Mouse (Mus musculus) heart, adult 2 months (tissue): ENCODE results near the gene Cmtm8. TPM values are rescaled to one million over a fixed set of nuclear protein-coding genes. Genes with fewer than 3 reads are reported as not detected.

Experiments
- DNase-seq, 2 experiments: peaks; one replicate each; pipeline ENCODE4 v3.0.0; 2021
- H3K27ac ChIP-seq: fragments of 200-600 bp; 2 replicates; pipeline ENCODE4 v1.8.1; 2022
- H3K27me3 ChIP-seq: fragments of 200-500 bp; 2 replicates; pipeline ENCODE4 v1.6.1; 2012; ENCODE audit warnings: mild to moderate bottlenecking, low read length, inconsistent platforms, mixed read lengths; ENCODE audit not compliant: control insufficient read depth, insufficient read depth
- H3K36me3 ChIP-seq: fragments of 200-500 bp; 2 replicates; pipeline ENCODE4 v1.6.1; 2012; ENCODE audit warnings: low read length, inconsistent platforms; ENCODE audit not compliant: control insufficient read depth, insufficient read depth
- H3K4me1 ChIP-seq: fragments of 200-500 bp; 2 replicates; pipeline ENCODE4 v1.6.1; 2011; ENCODE audit warnings: low read length; ENCODE audit not compliant: control insufficient read depth, insufficient read depth
- H3K4me3 ChIP-seq: fragments of 200-600 bp; 2 replicates; pipeline ENCODE4 v1.8.1; 2022
- H3K79me2 ChIP-seq: fragments of 200-500 bp; replicated peaks from 2 replicates; pipeline ENCODE4 v1.6.1; 2012; ENCODE audit warnings: mild to moderate bottlenecking, inconsistent platforms, low read length, moderate library complexity, mixed read lengths; ENCODE audit not compliant: control insufficient read depth, insufficient read depth
- H3K9ac ChIP-seq: fragments of 200-500 bp; 2 replicates; pipeline ENCODE4 v1.6.1; 2012; ENCODE audit warnings: low read depth, mild to moderate bottlenecking, control low read depth, inconsistent platforms, low read length, mixed read lengths
- CTCF ChIP-seq: fragments of 200-600 bp; IDR thresholded peaks from 2 replicates; pipeline ENCODE4 v1.8.1; 2022; ENCODE audit warnings: antibody characterized with exemption, mild to moderate bottlenecking, moderate library complexity
- EP300 ChIP-seq: fragments of 200-500 bp; IDR thresholded peaks from 2 replicates; pipeline ENCODE4 v1.6.1; 2011; ENCODE audit warnings: low read depth, low read length, control low read depth; ENCODE audit not compliant: insufficient read depth
- POLR2A ChIP-seq: fragments of 200-500 bp; IDR thresholded peaks from 2 replicates; pipeline ENCODE4 v1.6.1; 2011; ENCODE audit warnings: mild to moderate bottlenecking, low read depth, low read length, control low read depth; ENCODE audit not compliant: insufficient read depth
- WGBS: fragments of 180-500 bp; shearing (Covaris S2); methylation state at CpG from one replicate; pipeline ENCODE4 v1.1.7; 2018; 5-methylcytosine and 5-hydroxymethylcytosine counted together
- intact Hi-C: fragments of 180-260 bp; cut with DNase I; formaldehyde crosslinking; loops from one replicate; pipeline ENCODE4 v1.15.1; 2025
- polyA plus RNA-seq: library from polyadenylated mRNA; depleted of rRNA; stranded (reverse); fragments of >200 nt; gene quantifications from 2 replicates; pipeline ENCODE4 v1.2.3, GENCODE M21; 2012
- total RNA-seq, 2 experiments: library from RNA; stranded (reverse); gene quantifications; 2 replicates each; pipeline ENCODE4 v1.2.3; 2021

The Cmtm8 gene
- total and polyA plus RNA-seq, 3 experiments = 11.5 to 28.7 (median 11.9) TPM

DNA sequence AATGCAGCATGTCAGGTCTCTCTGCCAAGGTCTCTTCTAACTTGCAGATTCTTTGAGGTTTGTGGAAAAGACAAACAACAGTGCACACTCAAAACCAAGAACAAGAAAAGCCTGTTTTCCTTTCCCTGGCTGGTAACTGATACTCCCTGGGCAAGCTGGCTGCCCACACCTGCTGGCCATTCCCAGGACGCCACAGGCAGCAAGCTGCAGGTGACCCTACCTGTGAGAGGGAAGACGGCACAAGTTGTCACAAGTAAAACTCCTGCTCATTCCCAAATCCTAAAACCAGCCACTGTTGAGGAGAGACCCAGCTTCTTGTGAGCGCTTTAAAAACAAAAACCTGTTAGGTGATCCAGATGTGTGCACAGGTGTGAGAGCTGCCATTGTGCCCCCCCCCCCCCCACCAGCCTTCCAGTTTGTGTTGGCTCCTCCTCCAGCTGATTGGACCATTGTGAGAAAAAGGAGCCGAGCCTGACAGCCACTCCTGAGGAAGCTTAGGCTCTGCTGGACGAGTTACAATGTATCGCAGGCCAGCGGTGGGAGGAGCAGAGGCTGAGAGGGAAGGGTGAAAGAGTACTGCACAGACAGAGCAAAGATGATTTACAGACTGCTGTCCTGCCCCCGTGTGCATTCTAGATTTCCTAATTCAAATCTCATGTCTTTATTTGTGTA, 42.2 kb upstream of the Cmtm8 start:
- H3K9ac ChIP-seq = no peak overlapping the region
- no peak overlapping the region for H3K4me3 ChIP-seq
- H3K27me3 ChIP-seq = no peaks in the 10 kb centered on the region
- H3K36me3 ChIP-seq = no peaks in the 10 kb centered on the region
- H3K27ac ChIP-seq = no peak overlapping the region
- no peaks in the 10 kb centered on the region for H3K4me1 ChIP-seq
- TF ChIP-seq CTCF (no peak), POLR2A (no peak), EP300 (no peak)
- intact Hi-C loops = loop anchor here (5.0 kb wide), 1 partner anchor 69 kb away; no protein-coding TSS in a partner anchor
- WGBS = 34% methylated on average over 8 of the region's 8 CpGs
- DNase-seq = no peak
- no peaks in the 10 kb centered on the region for H3K79me2 ChIP-seq

DNA sequence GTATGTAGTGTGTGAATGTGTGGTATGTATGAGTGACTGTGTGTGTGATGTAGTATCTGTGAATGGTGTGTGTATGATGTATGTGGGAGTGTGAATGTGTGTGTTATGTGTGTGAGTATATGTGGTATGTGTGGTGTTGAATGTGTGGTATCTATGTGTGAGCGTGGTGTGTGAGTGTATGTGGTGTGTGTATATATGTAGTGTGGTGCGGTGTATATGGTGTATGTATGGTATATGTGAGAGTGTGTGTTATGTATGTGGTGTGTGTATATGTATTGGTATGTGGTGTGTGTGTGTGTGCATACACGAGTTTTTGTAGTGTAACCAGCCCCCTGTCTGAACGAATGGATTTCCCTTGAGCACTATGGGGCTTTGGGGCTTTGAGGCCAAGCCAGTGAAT, 41.6 kb upstream of the Cmtm8 start:
- TF ChIP-seq CTCF (no peak), EP300 (no peak), POLR2A (no peak)
- Histone ChIP-seq H3K36me3 (no peaks in the 10 kb centered on the region), H3K27ac (no peak overlapping the region), H3K9ac (no peak overlapping the region), H3K4me3 (no peak overlapping the region), H3K27me3 (no peaks in the 10 kb centered on the region), H3K79me2 (no peaks in the 10 kb centered on the region), H3K4me1 (no peaks in the 10 kb centered on the region)
- no peak for DNase-seq
- 77% methylated on average over 4 of the region's 4 CpGs for WGBS
- intact Hi-C loops = loop anchor here (5.0 kb wide), 1 partner anchor 68 kb away; no protein-coding TSS in a partner anchor

DNA sequence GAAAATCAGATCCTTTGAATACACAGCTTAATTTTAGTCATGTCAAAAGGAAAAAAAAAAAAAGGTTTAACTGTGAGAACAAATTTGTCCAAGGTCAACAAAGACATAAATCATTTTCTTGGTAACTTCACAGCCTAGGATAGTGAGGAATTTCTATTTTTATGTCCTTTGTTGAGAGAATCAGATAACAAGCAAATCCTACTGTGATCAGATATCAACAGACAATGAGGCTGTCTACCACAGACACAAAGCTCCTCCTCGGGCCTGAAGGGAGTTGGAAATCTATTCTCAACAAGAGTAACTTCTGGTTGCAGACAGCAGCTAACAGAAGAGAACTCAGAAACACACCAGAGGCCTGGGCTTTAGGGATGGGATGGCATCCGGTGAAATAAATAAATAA, 38.0 kb upstream of the Cmtm8 start:
- H3K27me3 ChIP-seq = no peaks in the 10 kb centered on the region
- H3K4me1 ChIP-seq = no peaks in the 10 kb centered on the region
- H3K4me3 ChIP-seq = no peak overlapping the region
- no peak for DNase-seq
- H3K36me3 ChIP-seq = no peaks in the 10 kb centered on the region
- no peak overlapping the region for H3K9ac ChIP-seq
- 52% methylated on average over 2 of the region's 2 CpGs for WGBS
- TF ChIP-seq POLR2A (no peak), EP300 (no peak)
- H3K79me2 ChIP-seq = no peaks in the 10 kb centered on the region
- intact Hi-C loops = no loop called here
- H3K27ac ChIP-seq = no peak overlapping the region

DNA sequence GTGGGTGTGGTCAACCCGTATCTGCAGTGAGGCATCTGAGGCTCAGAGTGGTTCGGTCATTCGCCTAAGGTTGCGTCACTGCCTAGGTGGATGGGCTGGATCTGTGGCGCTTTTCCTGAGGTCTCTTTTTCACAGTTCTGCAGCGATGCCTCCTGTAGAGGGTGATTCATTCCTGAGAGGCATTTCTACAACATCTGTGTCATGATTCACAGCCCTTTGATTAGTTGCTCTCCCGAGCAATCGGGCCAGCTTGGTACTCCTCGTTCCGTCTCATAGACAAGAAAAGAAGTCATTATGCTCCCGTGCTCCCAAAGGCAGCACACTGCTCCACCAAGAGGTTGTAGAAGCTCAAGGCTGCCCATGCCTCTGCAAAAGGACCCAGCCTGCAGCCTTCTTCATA, 11.4 kb upstream of the Cmtm8 start:
- peaks cover 1% of the 10 kb centered on the region for H3K4me1 ChIP-seq
- H3K36me3 ChIP-seq = no peaks in the 10 kb centered on the region
- no peak for TF ChIP-seq POLR2A
- TF ChIP-seq CTCF = peak; percentile 56
- intact Hi-C loops = no loop called here
- H3K27ac ChIP-seq = no peak overlapping the region
- H3K4me3 ChIP-seq = no peak overlapping the region
- 46% methylated on average over 11 of the region's 11 CpGs for WGBS
- H3K9ac ChIP-seq = no peak overlapping the region
- no peak for DNase-seq
- no peaks in the 10 kb centered on the region for H3K27me3 ChIP-seq
- H3K79me2 ChIP-seq = no peaks in the 10 kb centered on the region

DNA sequence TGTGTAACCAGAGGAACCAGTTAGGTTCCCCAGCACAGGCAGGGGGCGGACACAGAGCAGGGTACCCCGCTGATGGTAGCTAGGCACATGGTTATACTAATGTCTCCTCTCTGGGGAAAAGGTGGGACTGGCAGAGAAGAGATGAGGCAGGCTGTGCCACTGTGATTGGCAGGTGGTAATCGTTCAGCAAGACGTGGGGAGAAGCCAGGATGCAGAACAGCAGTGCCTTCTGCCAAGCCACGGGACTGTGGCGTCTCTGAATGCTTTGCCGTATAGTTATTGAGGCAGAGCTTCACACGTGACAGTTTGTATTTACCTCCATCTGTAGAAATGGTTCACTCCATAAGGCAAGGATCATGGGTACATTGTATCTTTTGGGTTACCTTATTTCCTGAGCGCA, 10.7 kb upstream of the Cmtm8 start:
- TF ChIP-seq POLR2A = no peak
- TF ChIP-seq EP300 = no peak
- TF ChIP-seq CTCF = no peak
- Histone ChIP-seq H3K4me3 (no peak overlapping the region), H3K36me3 (no peaks in the 10 kb centered on the region), H3K4me1 (peaks cover 1% of the 10 kb centered on the region), H3K9ac (no peak overlapping the region), H3K79me2 (no peaks in the 10 kb centered on the region), H3K27me3 (no peaks in the 10 kb centered on the region), H3K27ac (no peak overlapping the region)
- intact Hi-C loops = loop anchor here (5.0 kb wide), 1 partner anchor 37 kb away; no protein-coding TSS in a partner anchor
- no peak for DNase-seq
- 72% methylated on average over 9 of the region's 9 CpGs for WGBS

DNA sequence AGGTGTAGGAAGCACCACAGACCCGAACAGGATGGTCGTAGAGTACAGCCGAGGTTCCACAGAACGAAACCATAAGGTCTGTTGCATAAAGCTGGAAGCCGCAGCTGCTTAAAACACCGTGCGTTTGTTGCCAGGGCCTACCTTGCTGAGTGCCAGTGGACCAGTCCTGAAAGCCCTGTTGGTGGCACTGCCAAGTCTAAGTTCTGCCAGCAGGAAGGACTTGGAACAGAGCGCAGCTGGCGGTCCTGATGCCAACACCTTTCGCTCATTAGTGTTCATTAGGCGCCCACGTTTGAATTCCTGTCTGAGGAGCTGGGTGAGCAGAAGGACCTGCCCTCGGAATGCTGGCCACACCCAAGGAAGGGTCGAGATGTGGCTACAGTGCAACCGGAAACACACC, 9.4 kb upstream of the Cmtm8 start:
- H3K4me1 ChIP-seq = peaks cover 1% of the 10 kb centered on the region
- H3K27ac ChIP-seq = no peak overlapping the region
- no peaks in the 10 kb centered on the region for H3K36me3 ChIP-seq
- intact Hi-C loops = loop anchor here (5.0 kb wide), 1 partner anchor 36 kb away; no protein-coding TSS in a partner anchor
- TF ChIP-seq POLR2A = no peak
- no peak for TF ChIP-seq EP300
- no peak for TF ChIP-seq CTCF
- H3K4me3 ChIP-seq = no peak overlapping the region
- no peak overlapping the region for H3K9ac ChIP-seq
- H3K79me2 ChIP-seq = no peaks in the 10 kb centered on the region
- 70% methylated on average over 15 of the region's 15 CpGs for WGBS
- DNase-seq = peak; percentile 27 to 39
- H3K27me3 ChIP-seq = no peaks in the 10 kb centered on the region
